Mouse (Mus musculus) lung, adult 2 months (tissue): ENCODE measurements around the gene Rab11fip3. TPM values are rescaled to one million over a fixed set of nuclear protein-coding genes. Genes with fewer than 3 reads are reported as not detected.

ENCODE experiments used
- DNase-seq: peaks from one replicate; pipeline ENCODE4 v3.0.0; 2022
- H3K4me1 ChIP-seq: fragments of 200-500 bp; 2 replicates; pipeline ENCODE4 v1.6.1; 2011; ENCODE audit warnings: low read length; ENCODE audit not compliant: control insufficient read depth, insufficient read depth
- H3K4me3 ChIP-seq: fragments of 200-500 bp; replicated peaks from 2 replicates; pipeline ENCODE3; 2011; ENCODE audit warnings: low read depth, mild to moderate bottlenecking, control low read depth, low read length; ENCODE audit errors: extremely low read depth
- CTCF ChIP-seq: fragments of 200-500 bp; IDR thresholded peaks from 2 replicates; pipeline ENCODE4 v1.5.1; 2011; ENCODE audit warnings: mild to moderate bottlenecking, low read length, control low read depth; ENCODE audit not compliant: insufficient read depth
- POLR2A ChIP-seq: fragments of 200-500 bp; IDR thresholded peaks from 2 replicates; pipeline ENCODE4 v1.6.1; 2011; ENCODE audit warnings: low read depth, mild to moderate bottlenecking, control low read depth, low read length, borderline replicate concordance; ENCODE audit errors: extremely low read depth
- WGBS: fragments of 180-500 bp; shearing (Covaris S2); methylation state at CpG from one replicate; pipeline ENCODE4 v1.1.7; 2018; 5-methylcytosine and 5-hydroxymethylcytosine counted together
- polyA plus RNA-seq: library from polyadenylated mRNA; depleted of rRNA; stranded (reverse); fragments of >200 nt; gene quantifications from 2 replicates; pipeline ENCODE4 v1.2.3, GENCODE M21; 2012

The Rab11fip3 gene
- polyA plus RNA-seq, 1 experiment, result 46.5 TPM

DNA sequence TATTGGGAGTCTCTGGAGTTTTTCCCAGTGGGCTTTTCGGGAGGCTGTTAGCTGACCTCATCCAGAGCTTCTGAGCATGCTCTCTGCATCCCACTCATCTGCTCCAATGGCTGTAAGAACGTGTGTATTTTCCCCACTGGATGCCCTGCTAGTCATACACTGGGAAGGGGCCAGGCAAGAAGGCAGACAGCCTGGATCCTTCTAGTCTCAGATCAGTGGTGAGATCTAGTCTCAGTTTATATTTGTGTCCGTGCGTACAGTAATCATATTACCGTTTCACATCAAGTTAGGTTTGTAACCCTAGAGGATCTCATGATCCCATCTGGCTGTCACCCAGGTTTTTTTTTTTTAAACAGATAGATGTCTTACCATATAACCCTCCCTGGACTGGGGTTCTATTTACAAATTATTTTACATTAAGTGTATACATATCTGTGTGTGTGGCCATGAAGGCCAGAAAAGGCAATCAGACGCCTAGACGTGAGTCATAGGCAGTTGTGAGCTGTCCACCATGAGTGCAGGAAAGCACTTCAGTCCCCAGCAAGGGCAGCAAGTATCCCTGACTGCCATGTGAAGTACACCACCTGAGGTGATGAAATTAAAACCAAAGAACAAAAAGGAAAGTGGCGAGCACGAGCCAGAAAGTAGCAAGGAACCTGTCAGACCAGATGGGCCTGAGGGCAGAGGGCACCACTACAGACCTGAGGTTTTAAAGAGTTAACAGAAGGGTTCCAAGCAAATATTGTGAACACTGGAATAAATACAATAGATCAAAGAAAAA is 11.4 kb downstream of the Rab11fip3 start:
- 65% methylated on average over 9 of the region's 9 CpGs for WGBS
- DNase-seq, result peak; percentile 37

DNA sequence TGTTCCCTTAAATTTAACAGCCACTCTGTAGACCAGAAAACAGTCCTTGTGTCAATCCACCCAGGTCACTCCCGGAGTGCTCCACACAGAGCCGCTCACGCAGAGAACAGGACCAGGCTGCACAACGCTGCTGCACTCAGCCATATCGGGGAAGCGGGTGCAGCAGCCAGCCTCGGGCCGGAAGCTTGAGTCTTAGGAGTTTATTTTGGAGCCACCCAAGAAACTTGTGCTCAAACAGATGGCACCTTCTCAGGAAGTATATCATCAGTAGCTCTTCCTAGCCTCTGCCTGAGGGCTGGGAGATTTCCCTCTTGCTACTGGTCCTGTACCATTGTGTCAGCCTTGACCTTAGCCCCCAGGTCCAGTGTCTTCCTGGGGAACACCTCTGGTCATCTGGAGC is 12.1 kb downstream of the Rab11fip3 start:
- no peak for DNase-seq
- H3K4me3 ChIP-seq, result no peak overlapping the region
- no peaks in the 10 kb centered on the region for H3K4me1 ChIP-seq
- TF ChIP-seq POLR2A, result no peak
- TF ChIP-seq CTCF, result no peak
- 87% methylated on average over 8 of the region's 8 CpGs for WGBS

More for the DNA sequence above, 11.4 kb downstream of the Rab11fip3 start:
- TF ChIP-seq CTCF (no peak), POLR2A (no peak)
- Histone ChIP-seq H3K4me1 (no peaks in the 10 kb centered on the region), H3K4me3 (no peak overlapping the region)

DNA sequence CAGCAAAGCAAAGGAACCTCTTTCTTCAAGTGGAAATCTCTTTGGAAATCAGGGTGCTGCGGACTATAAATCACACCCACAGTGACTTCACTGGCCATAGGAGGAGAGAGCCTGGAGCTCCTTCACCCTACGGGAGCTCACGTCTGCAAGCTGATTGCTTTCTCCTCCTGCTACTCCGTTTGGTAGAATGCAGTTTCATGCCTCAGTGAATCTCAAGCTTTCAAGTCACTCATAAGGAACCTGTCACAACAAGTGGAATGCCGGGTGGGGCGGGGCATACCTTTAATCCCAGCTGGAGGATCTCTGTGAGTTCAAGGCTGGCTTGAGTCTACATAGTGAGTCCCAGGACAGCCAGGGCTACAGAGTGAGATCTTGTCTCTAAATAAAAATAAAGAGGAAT is 14.2 kb downstream of the Rab11fip3 start:
- WGBS, result 83% methylated on average over 6 of the region's 6 CpGs
- TF ChIP-seq CTCF (no peak), POLR2A (no peak)
- H3K4me3 ChIP-seq, result no peak overlapping the region
- H3K4me1 ChIP-seq, result no peaks in the 10 kb centered on the region
- no peak for DNase-seq

DNA sequence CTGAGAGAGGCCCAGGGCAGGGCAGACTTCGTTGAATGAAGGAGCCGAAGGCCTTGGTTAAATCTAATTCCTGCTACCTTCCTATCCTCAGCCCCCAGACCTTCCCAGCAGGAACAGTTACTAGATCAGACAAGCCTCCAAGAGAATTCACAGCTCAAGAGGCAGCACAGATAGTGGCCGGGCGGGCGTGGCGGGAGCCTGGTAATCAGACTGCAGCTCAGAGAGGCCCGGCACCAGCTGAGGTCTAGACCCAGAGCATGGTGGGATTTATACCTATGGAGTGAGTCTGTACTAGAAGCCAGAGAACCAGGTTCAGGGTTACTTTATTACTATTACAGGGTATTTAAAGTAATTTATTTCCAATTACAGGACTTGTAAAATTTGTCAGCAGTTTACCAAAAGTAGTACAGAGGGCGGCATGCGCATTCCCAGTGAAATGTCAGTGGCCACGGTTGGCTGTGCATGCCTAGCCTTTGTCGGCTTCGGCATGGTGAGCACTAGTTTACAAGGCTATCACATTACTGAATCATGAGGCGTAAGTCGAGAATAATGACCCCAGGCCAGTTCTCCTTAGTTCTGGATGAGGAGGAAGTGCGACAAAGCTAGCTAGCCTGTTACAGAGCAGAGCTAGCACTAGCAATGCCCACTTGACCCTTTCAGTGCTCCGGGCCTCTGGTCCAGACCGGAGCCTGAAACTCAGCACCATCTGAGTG is 15.1 kb downstream of the Rab11fip3 start:
- DNase-seq, result no peak
- TF ChIP-seq CTCF (no peak), POLR2A (no peak)
- Histone ChIP-seq H3K4me1 (no peaks in the 10 kb centered on the region), H3K4me3 (no peak overlapping the region)
- 79% methylated on average over 17 of the region's 17 CpGs for WGBS

DNA sequence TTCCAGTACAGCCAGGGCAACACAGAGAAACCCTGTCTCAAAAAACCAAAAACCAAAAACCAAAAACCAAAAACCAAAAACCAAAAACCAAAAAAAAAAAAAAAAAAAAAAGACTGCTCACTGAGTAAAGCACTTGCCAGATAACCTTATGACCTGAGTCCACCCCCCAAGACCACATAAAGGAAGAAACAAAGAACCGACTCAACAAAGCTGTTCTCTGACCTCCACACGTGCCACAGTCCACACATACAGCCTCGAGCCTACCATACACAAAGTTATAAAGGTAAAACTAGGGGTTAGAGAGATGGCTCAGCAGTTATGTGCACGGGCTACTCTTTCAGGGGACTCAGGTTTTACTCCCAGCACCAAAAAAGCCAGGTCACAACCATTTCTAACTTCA is 16.6 kb downstream of the Rab11fip3 start:
- Histone ChIP-seq H3K4me1 (no peaks in the 10 kb centered on the region), H3K4me3 (no peak overlapping the region)
- WGBS, result 74% methylated on average over 4 of the region's 4 CpGs
- TF ChIP-seq POLR2A (no peak), CTCF (no peak)
- no peak for DNase-seq

DNA sequence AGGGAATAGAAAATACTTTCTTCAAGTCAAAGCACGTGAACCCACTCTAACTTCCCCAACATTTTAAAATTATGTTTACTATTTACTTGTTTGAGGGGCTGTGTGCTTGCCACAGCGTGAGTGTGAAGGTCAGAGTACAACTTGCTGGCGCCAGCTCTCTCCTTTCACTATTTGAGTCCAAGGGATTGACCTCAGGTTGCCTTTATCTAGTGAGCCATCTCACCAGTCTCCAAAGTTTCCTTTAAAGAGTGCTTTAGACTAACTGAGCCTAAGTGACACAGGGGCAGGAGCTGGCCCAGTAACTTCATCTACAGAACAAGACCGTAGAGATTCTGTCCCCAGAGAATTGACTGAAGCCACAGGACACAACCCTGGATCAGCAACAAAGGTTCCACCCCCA is 17.3 kb downstream of the Rab11fip3 start:
- 86% methylated on average over 4 of the region's 4 CpGs for WGBS
- Histone ChIP-seq H3K4me1 (no peaks in the 10 kb centered on the region), H3K4me3 (no peak overlapping the region)
- DNase-seq, result no peak
- TF ChIP-seq POLR2A, result no peak
- no peak for TF ChIP-seq CTCF

DNA sequence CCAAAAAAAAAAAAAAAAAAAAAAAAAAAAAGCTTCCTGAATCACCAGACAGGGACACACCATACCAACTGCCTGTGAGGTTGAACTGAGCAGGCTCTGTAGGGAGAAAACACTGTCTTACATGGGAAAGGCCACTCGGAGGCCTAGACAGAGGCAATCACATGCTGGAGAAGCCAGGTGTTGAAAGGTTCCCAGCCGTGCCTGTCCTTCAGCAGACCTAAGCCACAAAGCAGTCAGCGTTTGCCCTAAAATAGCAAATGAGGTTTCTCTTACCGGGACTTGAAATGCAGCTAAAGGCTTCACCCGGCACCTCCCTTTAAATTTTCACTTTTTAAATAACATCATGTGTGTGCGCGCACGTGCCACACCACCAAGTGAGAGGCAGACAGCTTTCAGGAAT is 21.2 kb downstream of the Rab11fip3 start:
- 87% methylated on average over 8 of the region's 8 CpGs for WGBS
- TF ChIP-seq CTCF (no peak), POLR2A (no peak)
- Histone ChIP-seq H3K4me1 (peaks cover 3% of the 10 kb centered on the region; the same call in 1 of the 2 replicates), H3K4me3 (no peak overlapping the region)
- no peak for DNase-seq

DNA sequence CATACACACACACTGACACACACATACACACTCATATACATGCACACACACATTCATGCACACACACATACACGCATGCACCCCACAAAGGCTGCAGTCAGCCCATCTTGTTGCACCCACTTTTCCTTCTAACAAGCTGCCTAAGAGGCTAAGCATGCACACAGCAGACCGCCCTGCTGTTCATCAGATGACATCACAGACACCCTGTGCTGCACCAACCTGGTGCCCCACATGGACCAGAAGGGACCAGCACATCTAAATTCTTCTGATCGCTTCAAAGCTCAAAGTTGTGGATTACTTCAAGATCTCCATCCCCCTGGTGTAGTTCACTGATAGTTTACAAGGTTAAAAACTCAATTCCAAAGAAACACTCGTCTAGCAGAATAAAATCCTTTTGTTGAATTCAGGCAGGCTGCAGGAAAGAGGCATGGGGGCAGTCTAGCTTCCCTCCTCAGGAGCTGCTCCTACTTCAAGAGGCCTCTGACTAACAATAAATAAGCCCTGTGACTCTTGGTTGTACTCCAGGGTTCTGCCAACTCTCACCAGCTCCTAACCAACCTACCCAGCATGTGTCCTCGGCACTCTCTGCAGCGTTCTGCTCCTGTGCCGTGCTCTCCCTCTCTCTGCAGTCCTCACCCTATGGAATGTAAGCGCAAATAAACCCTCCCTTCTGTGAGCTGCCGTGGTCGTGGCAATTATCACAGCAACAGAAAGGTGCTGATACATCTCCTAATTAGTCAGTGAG is 22.9 kb downstream of the Rab11fip3 start:
- Histone ChIP-seq H3K4me3 (no peak overlapping the region), H3K4me1 (peaks cover 6% of the 10 kb centered on the region; the same call in 1 of the 2 replicates)
- no peak for DNase-seq
- TF ChIP-seq CTCF, result no peak
- no peak for TF ChIP-seq POLR2A
- 62% methylated on average over 10 of the region's 10 CpGs for WGBS

DNA sequence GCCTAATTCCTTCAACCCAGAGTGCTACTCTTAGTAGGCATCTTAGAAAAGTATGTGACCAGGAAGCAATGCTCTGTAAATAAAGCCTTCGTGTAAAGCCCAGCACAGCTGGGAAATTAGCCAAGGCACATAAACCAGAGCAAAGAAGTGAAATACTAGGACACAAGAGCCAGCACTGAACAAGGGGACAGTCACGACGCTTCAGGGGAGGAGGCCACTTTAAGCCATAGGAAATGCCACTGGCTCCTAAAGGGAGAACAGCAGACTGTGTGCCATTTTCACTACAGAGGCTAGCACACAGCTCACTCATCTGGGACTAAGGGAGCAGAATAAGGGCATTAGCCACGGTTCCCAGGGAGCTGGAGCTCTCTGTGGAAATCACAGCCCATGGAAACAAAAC is 24.1 kb downstream of the Rab11fip3 start:
- no peak overlapping the region for H3K4me3 ChIP-seq
- peaks cover 6% of the 10 kb centered on the region; the same call in 1 of the 2 replicates for H3K4me1 ChIP-seq
- WGBS, result 41% methylated on average over 4 of the region's 4 CpGs
- TF ChIP-seq CTCF (no peak), POLR2A (no peak)
- no peak for DNase-seq

DNA sequence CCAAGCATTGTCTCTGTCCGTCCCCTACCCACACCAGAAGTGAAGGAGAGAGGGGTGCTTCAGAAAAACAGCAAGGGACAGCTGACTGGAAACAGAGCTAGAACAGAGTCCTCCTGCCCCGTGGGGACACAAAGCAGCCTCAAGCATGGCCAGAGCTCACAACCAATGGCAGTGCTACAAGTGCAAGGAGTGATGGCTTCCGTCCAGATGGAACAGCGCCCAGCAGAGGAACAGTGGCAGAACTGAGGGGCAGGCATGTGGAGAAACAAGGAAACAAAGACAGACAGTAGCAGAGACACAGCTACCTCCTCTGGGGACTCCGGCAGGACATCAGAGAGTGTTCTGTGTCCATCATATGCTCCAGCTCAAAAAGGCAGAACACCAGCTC is 26.1 kb downstream of the Rab11fip3 start:
- Histone ChIP-seq H3K4me1 (peaks cover 6% of the 10 kb centered on the region; the same call in 1 of the 2 replicates), H3K4me3 (no peak overlapping the region)
- TF ChIP-seq CTCF (no peak), POLR2A (no peak)
- 47% methylated on average over 5 of the region's 5 CpGs for WGBS
- DNase-seq, result peak; percentile 50
